Mouse (Mus musculus) erythroblast, embryonic 14.5 days (primary cell): Measurements from ENCODE around the gene Ceacam2.

ENCODE experiments used
- GATA1 ChIP-seq: IDR thresholded peaks from 2 replicates; pipeline ENCODE4 v1.6.1; 2012; ENCODE audit warnings: low read length, inconsistent platforms, mixed read lengths
- TAL1 ChIP-seq: IDR thresholded peaks from 3 replicates; pipeline ENCODE4 v1.6.1; 2012; ENCODE audit warnings: low read length, inconsistent platforms, mixed read lengths

GRCm38 (mm10) chr7:25530837-25531236 is 8.8 kb downstream of the Ceacam2 start:
- no peak for TF ChIP-seq GATA1
- no peak for TF ChIP-seq TAL1
